Mouse (Mus musculus): Measurements from ENCODE around the gene Gnas.

The Gnas gene

DNA sequence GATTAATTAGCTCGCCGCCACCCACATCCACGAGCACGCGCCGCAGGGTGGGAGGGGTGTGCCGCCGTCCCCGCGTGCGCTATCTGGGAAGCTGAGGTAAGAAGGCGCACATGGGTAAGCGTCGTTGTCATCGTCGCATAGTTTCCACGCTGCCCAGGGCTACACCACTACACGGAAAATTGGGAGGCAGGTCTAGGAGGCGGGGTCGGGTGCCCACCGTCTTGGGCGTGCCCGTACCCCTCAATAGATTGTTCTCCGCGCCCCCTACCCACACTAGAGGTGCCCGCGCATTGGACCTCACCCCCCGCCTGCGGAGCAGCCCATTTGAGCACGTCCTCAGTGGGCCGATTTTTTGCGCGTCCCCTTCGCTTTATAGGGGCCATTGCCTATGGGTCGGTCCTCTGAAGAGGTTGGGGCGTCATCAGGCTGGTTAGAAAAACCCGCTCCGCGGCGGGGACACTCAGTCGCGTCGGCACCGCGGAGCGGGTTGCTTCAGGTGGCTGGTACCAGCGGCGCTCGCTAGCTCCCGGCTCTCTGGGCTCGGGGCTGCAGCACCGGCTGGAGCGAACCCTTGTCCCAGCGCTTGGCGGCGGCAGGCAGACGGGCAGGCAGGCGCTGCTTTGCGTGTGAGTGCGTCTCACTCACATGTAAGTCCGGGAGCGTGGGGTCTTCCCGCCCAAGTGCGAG, 43.3 kb downstream of the Gnas start:
- peak; percentile 71 for DNase-seq (ENCODE audit: extremely low spot score, low spot score)

DNA sequence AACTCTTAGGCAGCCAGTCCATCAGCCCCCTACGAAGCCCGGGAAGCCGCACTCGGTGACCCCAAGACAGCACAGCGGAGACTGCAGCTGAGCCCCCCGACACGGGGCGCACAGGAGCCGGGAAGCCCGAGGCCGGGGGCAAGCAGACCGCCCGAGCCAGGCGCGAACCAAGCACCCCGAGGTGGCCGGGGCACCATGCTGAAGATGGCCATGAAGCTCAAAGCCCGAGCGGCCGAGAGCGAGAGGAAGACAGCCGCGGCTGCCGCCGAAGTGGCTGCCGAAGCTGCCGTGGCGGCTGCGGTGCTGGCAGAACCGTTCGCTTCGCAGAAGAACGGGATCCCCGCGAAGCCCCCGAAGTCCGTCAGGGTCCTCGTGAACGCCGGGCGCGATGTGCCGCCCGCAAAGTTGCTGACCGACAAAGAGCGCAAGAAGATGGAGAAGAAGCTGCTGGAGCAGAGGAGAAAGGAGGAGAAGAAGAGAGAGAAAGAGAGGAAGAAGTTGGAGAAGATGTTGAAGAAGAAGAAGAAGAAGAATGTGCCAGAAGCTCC, 44.3 kb downstream of the Gnas start:
- DNase-seq (ENCODE audit: extremely low spot score, low spot score): peak; percentile 42

DNA sequence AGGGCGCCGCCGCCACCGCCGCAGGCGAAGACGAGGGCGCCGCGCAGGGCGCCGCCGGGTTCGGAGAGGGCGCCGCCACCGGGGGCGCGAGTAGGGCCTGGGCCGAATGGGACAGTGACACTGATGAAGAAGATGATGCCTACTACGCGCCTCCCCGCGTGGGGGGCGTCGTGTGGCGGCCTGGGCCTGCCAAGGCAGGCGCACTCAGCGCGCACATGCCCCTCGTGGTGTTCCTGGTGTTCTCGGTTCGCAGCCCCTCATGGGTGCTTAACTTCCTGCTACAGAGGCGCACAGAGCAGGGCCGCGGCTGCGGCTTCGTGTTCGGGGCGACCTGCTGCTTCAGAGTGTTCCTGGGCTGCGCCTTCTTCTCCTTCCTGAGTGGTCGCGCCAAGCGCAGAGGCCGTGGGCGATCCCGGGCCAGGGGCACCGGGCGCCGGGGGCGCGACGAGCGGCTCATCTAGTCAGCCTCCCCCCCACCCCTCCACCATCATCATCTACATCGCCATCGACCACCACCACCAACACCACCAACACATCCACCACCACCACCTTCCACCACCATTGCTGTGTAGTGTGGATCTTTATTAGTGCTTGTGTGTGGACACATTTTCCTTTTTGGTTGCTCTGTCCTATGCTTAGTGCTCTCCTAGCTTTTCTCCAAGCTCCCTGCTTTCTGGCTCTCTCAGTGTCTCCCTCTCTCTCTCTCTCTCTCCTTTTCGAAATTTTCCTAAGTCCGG, 45.0 kb downstream of the Gnas start:
- DNase-seq (ENCODE audit: extremely low spot score, low spot score): peak; percentile 45

DNA sequence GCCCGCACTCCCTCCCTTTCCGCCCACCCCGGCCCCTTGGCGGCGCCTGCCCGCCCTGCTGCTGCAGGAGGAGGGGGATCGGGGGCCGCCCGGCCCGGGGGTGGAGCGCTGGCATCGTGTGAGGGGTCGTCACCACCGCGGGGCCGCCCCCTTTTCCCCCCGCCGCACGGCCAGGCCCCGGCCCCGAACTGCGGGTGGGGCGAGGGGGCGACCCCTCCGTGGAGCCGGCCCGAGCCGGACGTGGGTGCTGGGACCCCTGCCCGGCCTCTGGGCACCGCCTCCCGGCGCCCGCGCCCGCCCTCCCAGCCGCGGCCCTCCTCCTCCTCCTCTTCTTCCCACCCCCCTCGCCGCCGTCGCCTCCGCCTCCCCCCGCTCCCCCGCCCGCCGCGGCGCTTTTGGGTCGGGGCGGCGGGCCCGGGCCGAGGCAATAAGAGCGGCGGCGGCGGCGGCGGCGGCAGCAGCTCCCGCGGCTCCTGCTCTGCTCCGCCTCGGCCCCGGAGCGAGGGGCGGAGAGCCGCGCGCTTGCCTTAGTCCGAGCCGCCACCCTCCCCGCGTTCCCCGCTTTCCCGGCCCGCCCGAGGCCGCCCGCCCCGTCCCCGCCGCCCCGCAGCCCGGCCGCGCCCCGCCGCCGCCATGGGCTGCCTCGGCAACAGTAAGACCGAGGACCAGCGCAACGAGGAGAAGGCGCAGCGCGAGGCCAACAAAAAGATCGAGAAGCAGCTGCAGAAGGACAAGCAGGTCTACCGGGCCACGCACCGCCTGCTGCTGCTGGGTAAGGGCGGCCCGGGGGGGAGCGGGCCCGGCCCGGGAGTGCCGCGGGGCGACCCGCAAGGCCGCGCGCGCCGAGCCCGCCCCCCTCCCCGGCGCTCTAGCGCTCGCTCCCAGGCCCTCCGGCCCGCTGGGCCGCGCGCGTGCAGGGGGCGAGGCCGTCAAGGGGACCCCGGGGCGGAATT, 45.8 kb downstream of the Gnas start:
- peak; percentile 88 for DNase-seq (ENCODE audit: extremely low spot score, low spot score)

DNA sequence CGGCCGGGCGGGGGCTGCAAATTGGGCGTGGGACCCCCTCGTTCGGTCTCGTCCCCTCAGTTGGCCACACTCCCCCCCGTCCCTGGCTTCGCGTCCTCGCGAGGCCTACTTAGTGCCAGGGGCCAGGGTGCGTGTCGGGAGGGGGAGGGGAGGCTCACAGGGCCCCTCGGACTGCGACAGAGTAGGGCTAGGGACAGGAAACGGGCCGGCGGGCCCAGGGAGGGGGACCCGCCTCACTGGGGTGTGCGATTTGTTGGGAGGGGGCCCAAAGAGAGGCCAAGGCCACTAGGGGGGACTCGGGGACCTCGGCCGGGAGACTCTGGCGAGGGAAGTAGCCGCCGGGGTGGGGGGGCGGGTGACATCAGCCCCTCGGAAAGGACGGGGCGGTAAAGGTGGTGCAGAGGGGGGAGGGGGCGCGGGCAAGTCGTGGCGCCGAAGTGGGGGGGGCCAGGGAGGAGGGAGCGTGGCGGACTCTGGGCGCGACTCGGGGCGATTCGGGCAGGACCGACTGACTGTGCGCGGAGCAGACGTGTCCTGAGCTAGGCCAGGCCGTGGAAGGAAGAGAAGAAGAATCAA, 46.6 kb downstream of the Gnas start:
- no peak for DNase-seq (ENCODE audit: extremely low spot score, low spot score)

DNA sequence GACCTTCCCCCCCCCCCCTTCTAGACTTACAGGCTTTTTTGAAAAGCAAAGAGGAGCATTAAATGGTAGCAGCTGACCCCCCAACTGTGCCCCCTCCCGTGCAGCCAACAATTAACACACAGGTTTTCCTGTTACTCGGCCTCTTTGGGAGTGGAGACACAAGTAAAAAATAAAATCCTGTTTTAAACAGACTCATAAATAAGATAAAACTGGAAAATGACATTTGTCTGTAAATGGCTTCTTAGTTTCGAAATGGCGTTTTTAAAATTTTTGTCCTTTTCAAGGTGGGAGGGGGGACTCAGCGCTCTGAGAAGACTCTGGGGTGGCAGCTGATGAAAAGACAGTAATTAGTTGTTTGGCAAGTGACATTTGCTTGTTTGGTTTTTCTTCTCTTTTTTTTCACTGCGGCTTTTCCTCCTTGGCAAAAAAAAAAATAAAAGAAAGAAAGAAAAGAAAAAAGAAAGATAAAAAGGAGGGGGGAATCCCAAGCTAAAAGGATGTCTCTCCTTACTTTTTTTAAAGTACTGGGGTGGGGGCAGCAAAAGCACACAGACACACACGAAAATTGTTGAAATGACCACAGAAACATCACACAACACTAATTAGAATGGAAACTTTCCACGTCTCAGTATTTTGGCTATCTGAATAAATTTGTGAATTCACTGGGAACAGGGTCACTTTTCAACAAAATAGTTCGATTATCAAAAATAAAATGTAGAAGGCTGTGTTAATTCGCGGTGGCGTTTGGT, 47.3 kb downstream of the Gnas start:
- no peak for DNase-seq (ENCODE audit: extremely low spot score, low spot score)

DNA sequence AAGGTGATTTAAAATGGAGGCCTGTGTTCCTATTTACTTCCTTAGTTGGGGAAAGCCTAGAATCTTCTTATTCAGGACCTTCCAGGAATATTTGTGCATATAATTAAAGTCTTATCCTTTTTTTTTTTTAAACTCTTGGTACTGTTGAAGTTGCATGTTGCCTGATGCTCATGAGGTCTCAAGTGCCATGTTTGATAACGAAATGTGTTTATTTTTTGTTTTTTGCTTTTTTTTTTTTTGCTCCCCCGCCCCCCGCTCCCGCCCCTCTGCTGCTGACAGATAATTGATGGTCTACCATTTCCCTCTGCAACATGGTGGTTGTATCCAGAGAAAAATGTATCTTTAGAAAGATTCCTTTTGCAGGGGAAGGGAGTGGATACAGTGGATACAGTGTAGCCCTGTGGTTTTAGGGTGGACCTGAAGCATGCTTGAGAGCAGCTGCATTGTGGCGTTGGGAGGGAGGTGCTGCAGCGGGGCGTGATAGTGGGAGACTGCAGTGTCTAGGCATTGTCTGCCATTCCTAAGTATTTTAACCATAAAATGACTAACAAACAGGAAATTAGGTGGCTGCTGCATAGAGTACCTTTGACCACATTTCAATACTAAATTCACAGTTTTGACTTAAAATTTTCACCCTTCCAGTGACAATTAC, 49.2 kb downstream of the Gnas start:
- no peak for DNase-seq (ENCODE audit: extremely low spot score, low spot score)

DNA sequence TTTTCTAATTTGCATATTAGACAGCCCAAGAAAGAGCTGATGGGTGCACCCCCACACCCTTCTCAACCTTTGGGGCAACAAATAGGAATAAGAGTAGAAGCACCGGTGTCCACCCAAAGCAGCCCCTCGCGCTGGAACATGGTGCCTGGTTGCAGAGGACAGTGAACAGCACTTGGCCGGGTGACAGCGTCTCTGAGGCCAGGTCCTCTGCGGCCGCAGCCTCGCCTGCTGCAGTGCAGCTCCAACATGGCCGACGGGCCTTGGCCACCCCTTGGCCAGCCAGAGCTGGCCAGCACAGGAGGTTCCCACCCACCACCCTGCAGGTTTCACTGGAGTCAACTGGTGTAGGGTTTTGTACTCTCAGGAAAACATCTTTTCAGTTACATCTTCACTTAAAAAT, 50.3 kb downstream of the Gnas start:
- DNase-seq (ENCODE audit: extremely low spot score, low spot score): no peak

DNA sequence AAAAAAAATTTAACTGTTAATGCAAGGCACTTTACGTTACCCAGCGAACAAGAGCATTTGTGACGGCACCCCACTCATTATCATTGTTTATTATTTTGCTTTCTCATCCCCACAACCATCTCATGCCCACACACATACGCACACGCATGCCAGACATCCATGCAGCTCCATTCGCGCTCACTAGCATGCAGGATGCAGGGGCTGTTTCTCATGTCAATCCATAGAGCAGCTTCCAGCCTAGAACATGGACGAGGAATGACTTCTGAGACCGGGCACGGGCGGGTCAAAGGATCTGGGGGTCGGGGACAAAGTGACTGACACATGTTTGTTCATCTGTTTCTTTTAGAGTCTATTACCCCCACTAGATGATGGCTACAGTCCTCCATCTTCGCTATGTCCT, 53.2 kb downstream of the Gnas start:
- DNase-seq (ENCODE audit: extremely low spot score, low spot score): no peak

DNA sequence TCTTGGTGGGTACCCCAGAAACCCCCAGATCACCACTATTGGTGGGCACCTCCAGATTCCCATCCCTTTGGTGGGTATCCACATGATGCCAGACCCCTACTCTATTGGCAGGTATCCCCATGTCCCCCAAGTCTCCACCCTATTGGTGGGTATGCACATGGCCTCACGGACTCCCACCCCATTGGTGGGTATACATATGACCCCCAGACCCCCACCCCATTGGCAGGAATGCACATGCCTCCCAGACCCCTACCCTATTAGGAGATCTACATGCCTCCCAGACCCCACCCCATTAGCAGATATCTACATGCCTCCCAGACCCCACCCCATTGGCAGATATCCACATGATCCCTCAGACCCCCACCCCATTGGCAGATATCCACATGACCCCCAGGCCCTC, 55.6 kb downstream of the Gnas start:
- DNase-seq (ENCODE audit: extremely low spot score, low spot score): no peak

DNA sequence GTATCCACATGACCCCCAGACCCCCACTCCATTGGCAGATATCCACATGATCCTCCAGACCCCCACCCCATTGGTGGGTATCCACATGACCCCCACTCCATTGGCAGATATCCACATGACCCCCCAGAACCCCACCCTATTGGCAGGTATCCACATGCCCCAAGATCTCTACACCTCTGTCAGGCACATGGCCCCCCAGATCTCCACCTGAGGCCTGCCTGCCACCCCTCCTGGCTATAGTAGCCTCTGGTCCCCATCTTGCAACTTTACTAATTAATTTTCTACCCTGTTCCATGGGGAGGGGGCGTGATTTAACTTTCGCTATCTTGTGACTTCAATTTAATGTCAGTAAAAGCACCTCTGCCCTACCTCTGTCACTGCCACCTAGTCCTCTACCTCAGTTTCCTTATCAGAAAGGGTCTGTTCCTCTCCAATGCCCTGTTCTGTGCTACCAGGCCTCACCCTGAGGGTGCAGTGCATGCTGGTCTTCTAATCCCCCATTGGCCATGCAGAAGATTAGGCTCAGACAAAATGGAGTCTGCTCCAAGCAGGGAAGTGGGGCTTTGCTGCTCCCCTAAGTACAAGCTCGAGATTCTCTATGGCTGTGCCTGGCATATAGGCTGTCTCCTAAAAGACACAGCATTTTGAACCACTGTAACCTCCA, 56.2 kb downstream of the Gnas start:
- DNase-seq (ENCODE audit: extremely low spot score, low spot score): no peak

DNA sequence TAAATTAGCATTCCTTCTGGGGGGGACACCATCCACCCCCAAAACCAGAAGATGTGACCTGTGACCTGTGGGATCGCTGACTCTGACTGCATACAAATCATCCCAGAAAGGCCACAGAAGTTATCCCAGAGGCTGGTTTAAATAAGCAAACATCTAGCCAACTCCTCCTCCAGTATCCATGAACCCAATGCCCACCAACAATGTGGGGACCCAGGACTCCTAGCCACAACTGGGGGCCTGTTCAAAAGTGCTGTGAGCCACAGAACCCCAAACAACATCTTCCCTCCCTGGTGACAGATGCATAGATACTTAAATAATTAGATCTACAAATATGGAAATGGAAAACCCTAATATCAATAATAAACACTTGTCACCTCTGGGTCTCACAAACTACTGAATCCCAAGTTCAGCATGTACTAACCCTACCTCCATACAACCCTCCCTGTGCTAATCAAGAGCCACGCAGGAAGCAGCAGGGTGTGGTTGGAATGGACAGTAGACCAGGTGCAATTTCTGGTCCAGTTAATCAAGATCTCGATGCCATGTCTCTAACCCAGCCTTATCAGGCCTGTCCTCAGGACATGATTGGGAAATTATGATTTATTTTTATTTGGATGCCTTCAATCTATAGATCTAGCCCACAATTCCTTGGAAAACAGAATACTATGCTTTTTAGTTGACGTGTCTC, 56.9 kb downstream of the Gnas start:
- no peak for DNase-seq (ENCODE audit: extremely low spot score, low spot score)

DNA sequence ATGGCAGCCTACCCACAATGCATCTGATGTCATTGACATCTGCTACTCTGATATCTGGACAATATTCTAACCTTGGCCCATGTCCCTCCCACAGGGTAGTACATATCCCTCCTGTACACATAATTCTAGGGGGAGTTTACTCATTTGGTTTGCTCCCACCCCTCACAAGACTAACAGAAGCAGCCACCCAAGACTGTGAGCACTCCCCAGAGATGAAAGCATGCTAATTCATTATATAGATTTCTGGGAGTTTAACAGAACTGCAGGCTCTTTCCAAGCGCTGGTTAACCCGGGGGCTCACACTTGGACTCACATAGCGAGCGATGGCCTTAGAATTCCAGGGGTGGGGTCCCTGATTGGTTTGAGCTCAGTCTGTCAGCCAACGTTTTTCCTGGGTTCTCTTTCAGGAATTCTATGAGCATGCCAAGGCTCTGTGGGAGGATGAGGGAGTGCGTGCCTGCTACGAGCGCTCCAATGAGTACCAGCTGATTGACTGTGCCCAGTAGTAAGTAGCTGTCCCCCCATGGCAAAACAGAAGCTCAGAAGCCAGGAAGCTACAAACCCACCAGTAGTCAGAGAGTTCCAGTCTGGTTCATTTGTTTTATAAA, 58.8 kb downstream of the Gnas start:
- no peak for DNase-seq (ENCODE audit: extremely low spot score, low spot score)

DNA sequence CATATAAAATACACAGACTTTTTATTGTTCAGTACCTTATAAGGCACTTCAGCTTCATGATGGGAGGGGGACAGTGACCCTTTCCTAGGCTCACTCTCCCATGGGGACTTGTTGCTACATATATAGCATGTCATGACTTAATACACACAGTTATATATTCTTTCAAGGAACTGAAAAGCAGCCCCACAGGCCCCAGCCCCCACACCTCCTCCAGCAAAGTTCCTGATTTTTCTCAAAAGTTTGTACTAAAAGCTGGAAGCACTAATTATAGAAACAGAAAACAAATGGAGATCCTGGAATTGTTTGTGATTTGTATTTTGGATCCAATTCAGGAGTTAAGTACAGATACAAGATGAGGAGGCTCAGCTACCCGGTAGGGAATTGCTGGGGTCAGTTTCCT, 59.4 kb downstream of the Gnas start:
- DNase-seq (ENCODE audit: extremely low spot score, low spot score): no peak

DNA sequence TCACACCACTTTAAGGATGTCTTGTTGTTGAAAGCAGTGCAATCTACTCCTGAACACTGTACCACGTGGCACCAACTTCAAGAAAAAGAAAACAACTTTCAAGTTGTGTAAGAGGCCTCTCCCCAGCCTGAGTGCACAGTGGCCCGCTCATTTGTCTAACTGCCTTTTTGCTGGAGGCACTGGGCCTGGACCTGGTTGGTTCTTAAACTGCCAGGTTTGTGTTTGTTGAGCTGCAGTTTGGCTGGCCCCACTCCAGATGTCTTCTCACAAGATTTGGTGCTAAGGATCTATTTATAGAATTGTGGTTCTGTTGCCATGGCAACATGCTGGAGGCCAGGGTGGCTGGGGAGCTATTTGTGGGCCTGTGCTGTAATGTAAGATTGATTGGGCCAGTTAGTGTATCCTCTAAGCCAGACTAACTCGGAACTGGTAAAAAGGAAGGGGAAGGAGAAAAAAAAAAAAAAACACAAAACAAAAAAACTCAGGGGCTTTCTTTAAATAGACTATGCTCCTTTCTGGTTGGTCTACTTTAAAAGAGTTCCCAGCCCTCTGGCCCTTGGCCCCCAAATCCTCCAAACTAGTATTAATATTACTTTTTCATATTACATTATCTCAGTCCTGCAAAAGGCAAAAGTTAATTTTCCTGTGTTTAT, 60.0 kb downstream of the Gnas start:
- peak; percentile 46 for DNase-seq (ENCODE audit: extremely low spot score, low spot score)

DNA sequence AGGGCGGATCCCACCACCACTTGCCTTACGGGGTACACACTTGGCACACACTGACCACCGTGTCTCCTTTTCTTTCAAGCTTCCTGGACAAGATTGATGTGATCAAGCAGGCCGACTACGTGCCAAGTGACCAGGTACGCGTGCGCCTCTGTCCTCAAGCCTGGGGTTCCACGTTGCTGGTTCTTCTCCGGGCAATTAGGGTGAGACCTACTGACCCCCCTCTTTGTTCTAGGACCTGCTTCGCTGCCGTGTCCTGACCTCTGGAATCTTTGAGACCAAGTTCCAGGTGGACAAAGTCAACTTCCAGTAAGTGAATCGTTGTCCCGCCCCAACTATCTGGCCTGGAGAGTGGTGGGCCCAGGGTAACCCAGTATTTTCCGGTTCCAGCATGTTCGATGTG, 60.9 kb downstream of the Gnas start:
- DNase-seq (ENCODE audit: extremely low spot score, low spot score): no peak

DNA sequence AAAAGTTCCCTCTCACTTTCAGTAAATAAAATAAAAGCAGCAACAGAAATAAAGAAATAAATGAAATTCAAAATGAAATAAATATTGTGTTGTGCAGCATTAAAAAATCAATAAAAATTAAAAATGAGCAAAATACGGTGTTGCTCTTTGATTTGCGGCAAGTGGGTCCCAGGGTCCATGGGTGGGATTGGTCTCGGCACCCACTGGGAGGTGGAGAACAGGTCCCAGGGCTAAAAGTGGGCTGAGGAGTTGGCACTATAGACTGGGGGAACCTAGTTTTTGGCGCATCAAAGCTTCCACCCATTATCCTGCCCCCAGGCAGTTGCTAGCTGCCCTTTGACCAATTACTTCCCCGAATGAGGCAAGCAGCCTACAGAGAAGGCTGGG, 62.5 kb downstream of the Gnas start, which contains the start of gene Gm20721:
Gene Gm20721, minus strand, starts transcription at position 101 of the 387 bp plus-strand sequence.
- no peak for DNase-seq (ENCODE audit: extremely low spot score, low spot score)

All from neural tube, embryonic 10.5 days (tissue).